Mouse (Mus musculus): ENCODE results near the gene Actn4. TPM values are rescaled to one million over a fixed set of nuclear protein-coding genes. Genes with fewer than 3 reads are reported as not detected.

Gene Actn4
- polyA plus RNA-seq, 1 experiment, result 156 TPM

DNA sequence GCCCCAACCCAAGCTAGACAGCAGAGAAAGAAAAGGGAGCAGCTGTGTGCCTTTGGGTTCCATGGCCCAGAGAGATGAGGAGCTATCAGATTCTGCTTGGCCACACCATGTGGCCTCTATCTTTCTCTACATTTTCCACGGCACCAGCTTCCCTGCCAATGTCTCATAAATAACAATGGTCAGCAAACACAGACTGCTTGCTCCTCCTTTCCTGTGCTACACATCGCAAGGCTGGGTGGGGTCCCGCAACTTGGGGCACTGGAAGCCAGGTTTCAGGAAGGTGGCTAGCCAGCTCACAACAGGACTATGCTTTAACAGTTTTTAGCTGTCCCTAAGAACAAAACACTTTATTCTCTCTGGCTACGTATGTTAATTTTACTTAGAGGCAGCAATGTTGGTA is 25.4 kb downstream of the Actn4 start:
- no peaks in the 10 kb centered on the region for H3K27me3 ChIP-seq (ENCODE audit: control insufficient read depth, insufficient read depth, low read length)
- TF ChIP-seq CTCF (IDR thresholded peaks at IDR 0.05; ENCODE audit: extremely low read depth, insufficient read depth, insufficient read length, insufficient replicate concordance), result no peak
- TF ChIP-seq POLR2A (IDR thresholded peaks at IDR 0.05; ENCODE audit: low read depth, low read length), result no peak
- H3K4me3 ChIP-seq (ENCODE audit: extremely low read depth, insufficient read depth, insufficient read length), result no peak overlapping the region
- no peak overlapping the region for H3K27ac ChIP-seq (ENCODE audit: insufficient read depth, low read length)
- peaks cover 2% of the 10 kb centered on the region; the same call in 1 of the 2 replicates for H3K4me1 ChIP-seq (ENCODE audit: control insufficient read depth, insufficient read depth, insufficient read length)
- no peak for DNase-seq (ENCODE audit: low read depth in 1 of 2, low spot score in 2 of 2)
- 80% methylated on average over 4 of the region's 4 CpGs for WGBS
- H3K36me3 ChIP-seq (ENCODE audit: control insufficient read depth, insufficient read depth, low read length), result peaks cover 3% of the 10 kb centered on the region; the same call in 1 of the 2 replicates

DNA sequence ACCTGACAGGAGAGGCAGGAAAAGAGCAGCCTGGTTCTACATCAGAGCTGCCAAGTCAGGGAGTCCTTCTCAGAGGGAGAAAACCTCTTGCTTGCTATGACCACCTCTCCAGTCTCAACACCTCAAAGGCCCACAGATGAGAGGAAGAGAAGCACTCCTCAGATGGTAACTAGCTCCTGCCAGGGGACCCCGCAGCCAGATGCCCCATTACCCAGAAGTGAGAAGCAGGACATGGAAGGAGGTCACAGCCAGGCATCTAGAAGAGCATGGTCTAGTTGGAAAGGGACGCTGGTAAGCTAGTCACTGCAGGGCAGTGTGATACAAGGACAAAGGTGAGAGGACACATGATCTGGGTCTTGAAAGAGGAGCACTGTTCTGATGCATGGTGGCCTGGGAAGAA is 28.3 kb downstream of the Actn4 start:
- TF ChIP-seq CTCF (IDR thresholded peaks at IDR 0.05; ENCODE audit: extremely low read depth, insufficient read depth, insufficient read length, insufficient replicate concordance) (no peak), POLR2A (IDR thresholded peaks at IDR 0.05; ENCODE audit: low read depth, low read length) (no peak)
- H3K27me3 ChIP-seq (ENCODE audit: control insufficient read depth, insufficient read depth, low read length), result no peaks in the 10 kb centered on the region
- DNase-seq (ENCODE audit: low read depth in 1 of 2, low spot score in 2 of 2), result no peak
- no peak overlapping the region for H3K27ac ChIP-seq (ENCODE audit: insufficient read depth, low read length)
- peaks cover 2% of the 10 kb centered on the region; the same call in 1 of the 2 replicates for H3K4me1 ChIP-seq (ENCODE audit: control insufficient read depth, insufficient read depth, insufficient read length)
- H3K36me3 ChIP-seq (ENCODE audit: control insufficient read depth, insufficient read depth, low read length), result no peaks in the 10 kb centered on the region
- 89% methylated on average over 2 of the region's 2 CpGs for WGBS
- H3K4me3 ChIP-seq (ENCODE audit: extremely low read depth, insufficient read depth, insufficient read length), result no peak overlapping the region

DNA sequence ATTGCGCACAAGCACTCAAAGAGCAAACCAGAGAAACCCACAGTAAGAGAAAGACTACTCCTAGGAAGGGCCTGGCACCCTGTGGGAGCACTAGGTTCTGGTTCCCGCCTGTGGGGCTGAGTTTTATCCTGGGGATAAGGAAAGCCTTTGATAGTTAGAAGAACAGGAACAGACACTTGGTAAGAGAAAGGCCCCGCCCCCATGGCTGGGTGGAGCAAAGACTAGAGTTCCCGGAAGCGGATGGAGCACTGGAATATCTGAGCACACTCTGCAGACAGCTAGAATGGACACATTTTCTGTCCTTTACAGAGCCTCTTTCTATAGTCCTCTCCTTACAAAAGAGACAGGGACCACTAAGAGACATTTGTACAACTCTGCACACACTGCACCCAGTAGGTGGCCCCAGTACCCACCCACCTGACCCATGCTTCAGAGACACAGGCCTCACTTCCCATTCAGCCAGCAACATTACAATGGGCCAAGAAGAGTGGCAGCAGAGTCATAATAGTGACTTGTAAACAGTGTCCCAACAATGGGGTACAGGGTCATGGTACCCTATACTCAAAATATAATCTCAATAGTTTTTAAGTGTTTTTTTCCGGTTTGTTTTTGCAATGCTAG is 29.6 kb downstream of the Actn4 start:
- H3K36me3 ChIP-seq (ENCODE audit: control insufficient read depth, insufficient read depth, low read length), result no peaks in the 10 kb centered on the region
- DNase-seq (ENCODE audit: low read depth in 1 of 2, low spot score in 2 of 2), result no peak
- 80% methylated on average over 6 of the region's 6 CpGs for WGBS
- TF ChIP-seq POLR2A (IDR thresholded peaks at IDR 0.05; ENCODE audit: low read depth, low read length) (no peak), CTCF (IDR thresholded peaks at IDR 0.05; ENCODE audit: extremely low read depth, insufficient read depth, insufficient read length, insufficient replicate concordance) (no peak)
- no peak overlapping the region for H3K4me3 ChIP-seq (ENCODE audit: extremely low read depth, insufficient read depth, insufficient read length)
- H3K27me3 ChIP-seq (ENCODE audit: control insufficient read depth, insufficient read depth, low read length), result no peaks in the 10 kb centered on the region
- H3K27ac ChIP-seq (ENCODE audit: insufficient read depth, low read length), result no peak overlapping the region
- peaks cover 2% of the 10 kb centered on the region; the same call in 1 of the 2 replicates for H3K4me1 ChIP-seq (ENCODE audit: control insufficient read depth, insufficient read depth, insufficient read length)

DNA sequence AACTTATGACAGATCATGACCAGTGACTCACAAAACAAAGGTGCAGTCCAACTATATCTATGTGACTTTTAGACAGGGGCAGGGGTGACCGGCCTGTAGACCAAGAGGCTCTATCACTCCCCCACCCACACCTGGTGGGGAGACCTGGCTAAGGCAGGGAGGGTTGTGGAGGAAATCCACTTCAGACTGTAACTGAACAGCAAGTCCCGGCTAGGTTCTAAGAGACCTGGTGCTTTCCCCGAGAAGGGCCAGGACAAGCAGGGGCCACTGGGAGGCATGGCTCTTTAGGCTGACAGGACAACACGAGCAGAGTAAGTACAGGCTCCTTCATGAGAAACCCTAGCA is 30.5 kb downstream of the Actn4 start:
- H3K4me1 ChIP-seq (ENCODE audit: control insufficient read depth, insufficient read depth, insufficient read length), result peaks cover 2% of the 10 kb centered on the region; the same call in 1 of the 2 replicates
- DNase-seq (ENCODE audit: low read depth in 1 of 2, low spot score in 2 of 2), result no peak
- WGBS, result 86% methylated on average over 4 of the region's 4 CpGs
- no peak overlapping the region for H3K27ac ChIP-seq (ENCODE audit: insufficient read depth, low read length)
- H3K27me3 ChIP-seq (ENCODE audit: control insufficient read depth, insufficient read depth, low read length), result no peaks in the 10 kb centered on the region
- no peak overlapping the region for H3K4me3 ChIP-seq (ENCODE audit: extremely low read depth, insufficient read depth, insufficient read length)
- TF ChIP-seq CTCF (IDR thresholded peaks at IDR 0.05; ENCODE audit: extremely low read depth, insufficient read depth, insufficient read length, insufficient replicate concordance), result no peak
- TF ChIP-seq POLR2A (IDR thresholded peaks at IDR 0.05; ENCODE audit: low read depth, low read length), result no peak
- H3K36me3 ChIP-seq (ENCODE audit: control insufficient read depth, insufficient read depth, low read length), result no peaks in the 10 kb centered on the region

DNA sequence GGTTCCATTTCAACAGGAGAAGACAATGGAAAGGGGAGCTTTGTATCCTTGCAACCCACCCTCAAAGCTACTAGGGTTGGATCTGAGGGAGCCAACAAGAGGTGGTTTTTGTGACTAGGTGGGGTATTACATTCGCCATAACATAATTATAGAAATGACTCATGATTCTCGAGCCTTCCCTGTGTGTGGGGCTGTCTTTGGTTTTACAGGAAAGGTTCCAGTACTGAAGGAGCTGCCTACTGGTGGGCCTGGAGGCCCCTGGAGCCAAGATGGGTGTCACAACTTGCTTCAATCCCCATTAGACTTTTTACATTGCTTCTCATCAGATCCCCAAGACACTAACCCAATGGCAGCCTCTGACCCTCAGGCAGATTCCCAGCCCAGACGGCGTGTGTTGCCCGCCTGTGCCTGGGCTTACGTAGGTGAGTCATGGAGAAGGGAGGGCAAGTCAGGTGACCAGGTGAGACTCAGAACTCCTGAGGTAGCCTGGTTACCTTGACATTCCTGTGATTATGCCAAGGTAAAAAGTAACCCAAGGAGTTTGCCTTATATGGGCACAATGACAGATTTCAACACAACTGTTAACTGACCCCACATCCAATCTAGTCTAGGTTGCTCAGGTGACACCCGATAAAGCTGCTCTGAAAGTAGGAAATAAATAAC is 31.0 kb downstream of the Actn4 start:
- Histone ChIP-seq H3K27me3 (ENCODE audit: control insufficient read depth, insufficient read depth, low read length) (no peaks in the 10 kb centered on the region), H3K27ac (ENCODE audit: insufficient read depth, low read length) (no peak overlapping the region), H3K4me3 (ENCODE audit: extremely low read depth, insufficient read depth, insufficient read length) (no peak overlapping the region), H3K36me3 (ENCODE audit: control insufficient read depth, insufficient read depth, low read length) (no peaks in the 10 kb centered on the region), H3K4me1 (ENCODE audit: control insufficient read depth, insufficient read depth, insufficient read length) (peaks cover 2% of the 10 kb centered on the region; the same call in 1 of the 2 replicates)
- no peak for TF ChIP-seq CTCF (IDR thresholded peaks at IDR 0.05; ENCODE audit: extremely low read depth, insufficient read depth, insufficient read length, insufficient replicate concordance)
- TF ChIP-seq POLR2A (IDR thresholded peaks at IDR 0.05; ENCODE audit: low read depth, low read length), result no peak
- WGBS, result 80% methylated on average over 7 of the region's 7 CpGs
- no peak for DNase-seq (ENCODE audit: low read depth in 1 of 2, low spot score in 2 of 2)

DNA sequence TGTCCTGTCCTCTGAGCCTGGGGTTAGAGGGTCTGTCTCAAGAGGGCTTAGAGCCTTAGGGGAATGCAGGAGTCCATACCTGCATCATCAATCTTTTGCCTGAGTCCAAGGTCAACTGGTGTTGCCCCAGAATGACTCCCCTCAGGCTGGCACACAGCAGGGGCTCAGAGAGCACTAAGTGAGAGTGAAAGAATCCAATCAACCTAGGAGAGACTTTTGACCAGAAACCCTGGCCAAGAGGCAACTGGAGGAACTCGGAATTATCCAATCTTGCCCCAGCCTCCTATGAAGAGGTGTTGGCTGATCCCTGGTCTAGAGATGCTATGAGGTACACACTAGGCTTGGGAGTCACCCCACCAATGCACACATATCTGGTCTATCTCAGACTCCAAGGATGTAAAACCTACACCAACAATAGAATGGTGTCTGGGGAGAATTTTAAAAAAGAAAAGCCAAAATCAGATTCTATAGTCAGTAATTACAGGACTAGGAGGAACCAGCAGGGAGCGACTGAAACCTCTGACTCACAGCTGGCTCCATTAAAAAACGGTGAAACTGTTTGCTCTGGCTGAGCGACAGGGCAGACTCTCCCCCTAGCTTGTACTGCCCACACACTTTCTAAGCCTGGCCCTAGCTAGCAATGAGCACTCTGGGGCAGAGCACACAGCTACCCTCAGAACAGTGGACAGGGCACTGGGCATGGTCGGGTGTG is 31.7 kb downstream of the Actn4 start:
- 66% methylated on average over 5 of the region's 5 CpGs for WGBS
- no peak overlapping the region for H3K27ac ChIP-seq (ENCODE audit: insufficient read depth, low read length)
- H3K4me1 ChIP-seq (ENCODE audit: control insufficient read depth, insufficient read depth, insufficient read length), result peaks cover 2% of the 10 kb centered on the region; the same call in 1 of the 2 replicates

More for the DNA sequence above, 31.7 kb downstream of the Actn4 start:
- Histone ChIP-seq H3K27me3 (ENCODE audit: control insufficient read depth, insufficient read depth, low read length) (no peaks in the 10 kb centered on the region), H3K4me3 (ENCODE audit: extremely low read depth, insufficient read depth, insufficient read length) (no peak overlapping the region), H3K36me3 (ENCODE audit: control insufficient read depth, insufficient read depth, low read length) (no peaks in the 10 kb centered on the region)
- no peak for DNase-seq (ENCODE audit: low read depth in 1 of 2, low spot score in 2 of 2)
- TF ChIP-seq POLR2A (IDR thresholded peaks at IDR 0.05; ENCODE audit: low read depth, low read length), result no peak
- TF ChIP-seq CTCF (IDR thresholded peaks at IDR 0.05; ENCODE audit: extremely low read depth, insufficient read depth, insufficient read length, insufficient replicate concordance), result no peak
